Mouse (Mus musculus): ENCODE measurements around the gene Ece1. TPM values are rescaled to one million over a fixed set of nuclear protein-coding genes. Genes with fewer than 3 reads are reported as not detected.

Gene Ece1
- polyA plus RNA-seq, 1 experiment = 6.0 TPM

DNA sequence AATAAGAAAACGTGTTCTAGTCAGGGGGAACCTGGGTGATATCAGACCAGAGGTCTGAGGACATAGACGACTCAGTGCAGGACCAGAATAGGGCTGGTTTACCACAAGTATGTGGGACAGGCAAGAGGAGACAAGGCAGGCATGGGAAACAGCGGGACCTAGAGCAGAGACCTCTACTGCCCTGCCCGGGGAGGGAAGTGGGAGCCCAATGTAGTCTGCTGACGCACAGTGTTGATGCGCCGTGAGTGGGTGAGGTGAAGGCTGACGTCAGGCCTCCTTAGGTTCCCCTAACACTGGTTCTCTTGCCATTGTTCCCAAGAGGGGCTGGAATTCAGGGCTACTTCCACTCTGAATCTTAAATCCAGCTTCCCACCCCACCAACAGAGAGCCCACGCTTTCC is 2.7 kb downstream of the Ece1 start:
- Histone ChIP-seq H3K27me3 (ENCODE audit: control insufficient read depth, insufficient read depth, low read length) (no peaks in the 10 kb centered on the region), H3K27ac (ENCODE audit: control insufficient read depth, insufficient read depth, low read depth, low read length) (no peak overlapping the region), H3K4me3 (ENCODE audit: control insufficient read depth, low read depth, low read length) (no peak overlapping the region), H3K4me1 (ENCODE audit: control insufficient read depth, insufficient read depth, low read length) (peaks cover 21% of the 10 kb centered on the region), H3K36me3 (ENCODE audit: control insufficient read depth, insufficient read depth, low read length) (no peaks in the 10 kb centered on the region)
- no peak for TF ChIP-seq CTCF (IDR thresholded peaks at IDR 0.05; ENCODE audit: control insufficient read depth, insufficient read depth, insufficient replicate concordance, low read depth, low read length)
- no peak for TF ChIP-seq POLR2A (IDR thresholded peaks at IDR 0.05; ENCODE audit: control insufficient read depth, low read depth, low read length)

DNA sequence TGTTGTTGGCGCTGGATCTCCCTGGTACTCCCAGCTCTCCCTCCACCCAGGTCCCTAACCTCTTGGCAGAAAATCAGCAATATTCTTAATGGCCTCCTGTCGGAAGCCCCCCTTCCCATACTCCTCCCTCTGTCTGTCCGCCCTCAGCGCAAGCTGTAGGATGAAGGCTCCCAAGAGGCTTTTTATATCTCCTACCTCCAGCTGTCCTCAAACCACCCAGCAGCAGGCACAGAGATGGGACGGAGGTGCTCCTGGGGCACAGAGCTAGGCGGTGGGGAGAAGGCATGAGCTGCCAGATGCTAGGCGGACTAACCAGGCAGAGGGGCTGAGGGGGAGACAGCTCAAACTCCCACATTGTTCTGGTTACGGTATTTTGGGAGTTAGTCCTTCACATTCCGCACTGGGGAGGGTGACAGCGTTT is 3.2 kb downstream of the Ece1 start:
- no peak overlapping the region for H3K4me3 ChIP-seq (ENCODE audit: control insufficient read depth, low read depth, low read length)
- no peaks in the 10 kb centered on the region for H3K27me3 ChIP-seq (ENCODE audit: control insufficient read depth, insufficient read depth, low read length)
- TF ChIP-seq POLR2A (IDR thresholded peaks at IDR 0.05; ENCODE audit: control insufficient read depth, low read depth, low read length) (no peak), CTCF (IDR thresholded peaks at IDR 0.05; ENCODE audit: control insufficient read depth, insufficient read depth, insufficient replicate concordance, low read depth, low read length) (no peak)
- peaks cover 23% of the 10 kb centered on the region for H3K4me1 ChIP-seq (ENCODE audit: control insufficient read depth, insufficient read depth, low read length)
- H3K36me3 ChIP-seq (ENCODE audit: control insufficient read depth, insufficient read depth, low read length) = no peaks in the 10 kb centered on the region
- H3K27ac ChIP-seq (ENCODE audit: control insufficient read depth, insufficient read depth, low read depth, low read length) = no peak overlapping the region

GRCm38 (mm10) chr4:137866206-137866863 is 4.3 kb downstream of the Ece1 start:
- no peaks in the 10 kb centered on the region for H3K36me3 ChIP-seq (ENCODE audit: control insufficient read depth, insufficient read depth, low read length)
- peaks cover 21% of the 10 kb centered on the region for H3K4me1 ChIP-seq (ENCODE audit: control insufficient read depth, insufficient read depth, low read length)
- TF ChIP-seq CTCF (IDR thresholded peaks at IDR 0.05; ENCODE audit: control insufficient read depth, insufficient read depth, insufficient replicate concordance, low read depth, low read length) (no peak), POLR2A (IDR thresholded peaks at IDR 0.05; ENCODE audit: control insufficient read depth, low read depth, low read length) (no peak)
- H3K27me3 ChIP-seq (ENCODE audit: control insufficient read depth, insufficient read depth, low read length) = no peaks in the 10 kb centered on the region
- no peak overlapping the region for H3K4me3 ChIP-seq (ENCODE audit: control insufficient read depth, low read depth, low read length)
- H3K27ac ChIP-seq (ENCODE audit: control insufficient read depth, insufficient read depth, low read depth, low read length) = no peak overlapping the region

DNA sequence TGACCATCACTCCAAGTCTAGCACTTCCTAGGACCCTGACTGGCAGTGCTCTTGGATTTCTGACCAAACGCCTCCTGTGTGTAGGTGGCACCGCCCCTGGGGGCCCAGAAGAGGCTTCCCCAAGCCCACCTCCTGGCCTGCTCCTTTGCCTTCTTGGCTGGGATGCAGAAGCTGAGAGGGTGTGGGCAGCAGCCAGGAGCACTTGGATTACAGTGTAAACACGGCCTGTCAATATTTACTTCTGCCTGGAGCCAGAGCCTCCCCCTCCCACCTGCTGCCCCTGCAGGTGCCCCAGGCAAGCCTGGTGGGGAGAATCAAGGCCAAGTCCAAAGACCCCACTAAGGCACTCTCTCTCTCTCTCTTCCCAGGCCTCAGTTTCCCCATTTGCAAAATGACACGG is 5.2 kb downstream of the Ece1 start:
- TF ChIP-seq CTCF (IDR thresholded peaks at IDR 0.05; ENCODE audit: control insufficient read depth, insufficient read depth, insufficient replicate concordance, low read depth, low read length) (no peak), POLR2A (IDR thresholded peaks at IDR 0.05; ENCODE audit: control insufficient read depth, low read depth, low read length) (no peak)
- no peak overlapping the region for H3K4me3 ChIP-seq (ENCODE audit: control insufficient read depth, low read depth, low read length)
- no peaks in the 10 kb centered on the region for H3K36me3 ChIP-seq (ENCODE audit: control insufficient read depth, insufficient read depth, low read length)
- no peaks in the 10 kb centered on the region for H3K27me3 ChIP-seq (ENCODE audit: control insufficient read depth, insufficient read depth, low read length)
- no peak overlapping the region for H3K27ac ChIP-seq (ENCODE audit: control insufficient read depth, insufficient read depth, low read depth, low read length)
- peaks cover 12% of the 10 kb centered on the region for H3K4me1 ChIP-seq (ENCODE audit: control insufficient read depth, insufficient read depth, low read length)

DNA sequence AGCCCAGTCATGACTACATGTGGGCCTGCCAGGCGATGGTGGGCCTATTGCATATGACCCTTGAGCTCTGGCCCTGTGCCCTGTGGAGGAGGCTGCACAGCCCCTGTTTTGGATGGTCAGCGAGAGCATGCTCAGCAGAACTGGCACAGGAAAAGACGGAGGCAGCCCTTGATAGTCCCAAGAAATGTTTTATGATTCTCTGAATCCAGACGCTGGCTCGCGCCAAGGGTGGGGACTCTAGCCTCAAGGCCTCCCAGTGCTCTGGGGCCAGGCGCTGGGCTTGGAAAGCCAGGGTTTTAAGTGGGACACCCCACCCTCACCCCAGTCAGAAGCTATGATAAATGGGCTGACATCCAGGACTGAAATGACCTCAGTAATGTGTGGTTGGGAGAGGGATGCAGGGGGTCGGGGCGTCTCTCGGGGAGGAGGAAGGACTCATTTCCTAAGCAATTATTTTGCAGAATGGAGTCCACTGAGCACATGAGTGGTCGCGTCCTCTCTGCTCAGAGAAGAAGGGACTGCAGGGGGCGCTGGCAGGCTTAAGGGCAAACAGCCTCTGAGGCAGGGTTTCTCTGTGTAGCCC is 5.7 kb downstream of the Ece1 start:
- peaks cover 8% of the 10 kb centered on the region for H3K4me1 ChIP-seq (ENCODE audit: control insufficient read depth, insufficient read depth, low read length)
- no peak overlapping the region for H3K27ac ChIP-seq (ENCODE audit: control insufficient read depth, insufficient read depth, low read depth, low read length)
- TF ChIP-seq POLR2A (IDR thresholded peaks at IDR 0.05; ENCODE audit: control insufficient read depth, low read depth, low read length) = no peak
- TF ChIP-seq CTCF (IDR thresholded peaks at IDR 0.05; ENCODE audit: control insufficient read depth, insufficient read depth, insufficient replicate concordance, low read depth, low read length) = no peak

DNA sequence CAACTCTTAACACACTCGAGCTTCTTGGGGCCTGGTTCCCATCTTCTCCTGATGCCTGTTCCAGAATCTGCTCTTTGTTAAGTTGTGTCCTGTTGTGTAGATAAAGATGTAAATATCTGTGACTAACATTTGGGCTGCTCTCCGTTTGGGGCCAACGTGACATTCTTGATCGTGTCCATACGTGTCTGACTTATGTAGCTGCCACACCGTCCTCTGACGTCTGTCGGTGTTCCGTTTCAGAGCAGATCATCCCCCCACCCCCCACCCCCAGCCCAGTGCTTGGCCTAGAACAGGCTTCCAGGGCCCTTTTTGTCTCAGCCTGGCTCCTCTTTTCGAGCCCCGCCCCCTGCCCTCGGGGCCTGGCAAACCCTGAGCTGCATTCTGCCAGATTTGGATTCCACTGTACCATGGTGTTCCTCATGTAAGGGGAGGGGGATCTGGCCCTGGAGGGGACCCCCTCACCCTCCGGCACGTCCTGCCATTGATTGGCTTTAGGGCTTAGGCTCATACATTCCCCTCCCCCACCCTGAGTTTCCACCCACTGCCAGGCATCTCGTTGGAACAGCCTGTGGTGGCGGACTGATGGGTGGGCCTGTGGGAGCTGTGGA is 7.7 kb downstream of the Ece1 start:
- peaks cover 8% of the 10 kb centered on the region for H3K4me1 ChIP-seq (ENCODE audit: control insufficient read depth, insufficient read depth, low read length)
- no peak overlapping the region for H3K4me3 ChIP-seq (ENCODE audit: control insufficient read depth, low read depth, low read length)
- no peaks in the 10 kb centered on the region for H3K27me3 ChIP-seq (ENCODE audit: control insufficient read depth, insufficient read depth, low read length)
- TF ChIP-seq CTCF (IDR thresholded peaks at IDR 0.05; ENCODE audit: control insufficient read depth, insufficient read depth, insufficient replicate concordance, low read depth, low read length) = no peak
- no peak for TF ChIP-seq POLR2A (IDR thresholded peaks at IDR 0.05; ENCODE audit: control insufficient read depth, low read depth, low read length)
- no peaks in the 10 kb centered on the region for H3K36me3 ChIP-seq (ENCODE audit: control insufficient read depth, insufficient read depth, low read length)
- no peak overlapping the region for H3K27ac ChIP-seq (ENCODE audit: control insufficient read depth, insufficient read depth, low read depth, low read length)

More for the DNA sequence above, 5.7 kb downstream of the Ece1 start:
- H3K4me3 ChIP-seq (ENCODE audit: control insufficient read depth, low read depth, low read length) = no peak overlapping the region
- no peaks in the 10 kb centered on the region for H3K36me3 ChIP-seq (ENCODE audit: control insufficient read depth, insufficient read depth, low read length)
- no peaks in the 10 kb centered on the region for H3K27me3 ChIP-seq (ENCODE audit: control insufficient read depth, insufficient read depth, low read length)

DNA sequence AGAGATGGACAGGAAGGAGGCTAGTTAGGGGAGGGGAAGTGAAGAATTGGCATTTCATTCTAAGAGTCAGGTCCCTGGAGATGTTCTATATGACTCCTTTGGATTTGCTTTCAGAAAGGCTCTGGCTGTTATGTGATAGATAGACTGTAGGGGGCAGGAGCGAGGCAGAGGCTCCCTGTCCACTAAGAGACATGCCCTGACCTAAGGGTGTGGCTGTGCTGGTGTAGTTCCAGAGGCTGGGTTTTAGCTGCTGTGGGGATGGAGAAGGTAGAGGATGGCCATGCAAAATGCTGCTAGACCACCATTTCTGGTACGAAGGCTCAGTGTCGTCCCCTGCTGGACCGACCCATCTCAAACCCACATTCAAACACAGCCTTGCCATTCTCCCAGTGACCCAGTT is 8.9 kb downstream of the Ece1 start:
- Histone ChIP-seq H3K27ac (ENCODE audit: control insufficient read depth, insufficient read depth, low read depth, low read length) (no peak overlapping the region), H3K4me3 (ENCODE audit: control insufficient read depth, low read depth, low read length) (no peak overlapping the region), H3K36me3 (ENCODE audit: control insufficient read depth, insufficient read depth, low read length) (no peaks in the 10 kb centered on the region), H3K4me1 (ENCODE audit: control insufficient read depth, insufficient read depth, low read length) (peaks cover 8% of the 10 kb centered on the region), H3K27me3 (ENCODE audit: control insufficient read depth, insufficient read depth, low read length) (no peaks in the 10 kb centered on the region)
- no peak for TF ChIP-seq POLR2A (IDR thresholded peaks at IDR 0.05; ENCODE audit: control insufficient read depth, low read depth, low read length)
- TF ChIP-seq CTCF (IDR thresholded peaks at IDR 0.05; ENCODE audit: control insufficient read depth, insufficient read depth, insufficient replicate concordance, low read depth, low read length) = peak; percentile 64; the same call in 1 of the 2 replicates

Measured in testis, adult 2 months (tissue).